Mouse (Mus musculus): Measurements from ENCODE around the gene D630045J12Rik. TPM values are rescaled to one million over a fixed set of nuclear protein-coding genes. Genes with fewer than 3 reads are reported as not detected.

Gene D630045J12Rik
- polyA plus RNA-seq, 1 experiment from 2014 or later = 14.3 TPM

DNA sequence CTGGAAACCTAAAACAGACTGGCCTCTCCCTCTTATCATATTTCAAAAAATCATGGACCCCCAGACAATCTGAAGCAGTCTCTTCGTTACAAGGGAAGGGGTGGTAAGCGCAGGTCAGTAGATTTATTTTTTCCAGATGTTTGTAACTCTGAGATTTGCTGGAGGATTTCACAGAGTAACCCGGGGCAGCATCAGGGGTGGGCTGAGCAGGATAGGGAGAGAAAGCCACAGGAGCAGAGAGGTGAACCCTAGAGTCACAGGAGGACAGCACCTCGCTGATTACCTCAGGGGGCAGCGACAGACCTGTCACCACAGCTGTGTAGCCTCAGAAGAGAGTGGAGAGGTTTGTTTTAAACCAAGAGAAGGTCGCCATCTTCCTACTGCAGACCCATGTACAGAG, 88.4 kb downstream of the D630045J12Rik start:
- H3K4me1 ChIP-seq = peaks cover 26% of the 10 kb centered on the region
- H3K9me3 ChIP-seq (replicated peaks) = no peaks in the 10 kb centered on the region
- H3K9ac ChIP-seq = no peak overlapping the region
- 69% methylated on average over 6 of the region's 6 CpGs for WGBS
- no peak overlapping the region for H3K4me2 ChIP-seq (replicated peaks)
- peaks cover 47% of the 10 kb centered on the region for H3K36me3 ChIP-seq
- no peak for ATAC-seq (ENCODE audit: low FRiP score)
- H3K27ac ChIP-seq = 0 out of 2 replicates have a peak overlapping the region, but pooled peaks have one; percentile 8
- H3K27me3 ChIP-seq = no peaks in the 10 kb centered on the region
- H3K4me3 ChIP-seq = no peak overlapping the region

DNA sequence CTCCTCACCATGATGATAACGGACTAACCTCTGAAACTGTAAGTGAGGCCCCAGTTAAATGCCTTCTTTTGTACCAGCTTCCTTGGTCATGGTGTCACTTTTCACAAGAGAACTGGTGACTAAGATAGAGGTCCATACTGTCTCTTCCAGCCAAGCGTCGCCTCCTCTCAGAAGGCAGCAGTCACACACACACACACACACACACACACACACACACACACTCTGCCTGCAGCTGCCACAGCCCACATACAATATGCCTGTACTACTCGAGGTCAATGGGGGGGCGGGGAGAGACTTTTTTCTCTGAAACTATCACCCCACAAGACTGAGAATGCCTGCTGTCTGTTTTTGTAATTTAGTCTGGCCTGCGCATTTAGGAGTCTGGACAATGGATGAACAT, 89.1 kb downstream of the D630045J12Rik start:
- Histone ChIP-seq H3K36me3 (peaks cover 42% of the 10 kb centered on the region), H3K27me3 (no peaks in the 10 kb centered on the region), H3K9me3 (replicated peaks) (no peaks in the 10 kb centered on the region), H3K27ac (no peak overlapping the region), H3K4me3 (no peak overlapping the region), H3K9ac (no peak overlapping the region), H3K4me2 (replicated peaks) (no peak overlapping the region), H3K4me1 (peaks cover 30% of the 10 kb centered on the region)
- 70% methylated on average over 6 of the region's 6 CpGs for WGBS
- no peak for ATAC-seq (ENCODE audit: low FRiP score)

DNA sequence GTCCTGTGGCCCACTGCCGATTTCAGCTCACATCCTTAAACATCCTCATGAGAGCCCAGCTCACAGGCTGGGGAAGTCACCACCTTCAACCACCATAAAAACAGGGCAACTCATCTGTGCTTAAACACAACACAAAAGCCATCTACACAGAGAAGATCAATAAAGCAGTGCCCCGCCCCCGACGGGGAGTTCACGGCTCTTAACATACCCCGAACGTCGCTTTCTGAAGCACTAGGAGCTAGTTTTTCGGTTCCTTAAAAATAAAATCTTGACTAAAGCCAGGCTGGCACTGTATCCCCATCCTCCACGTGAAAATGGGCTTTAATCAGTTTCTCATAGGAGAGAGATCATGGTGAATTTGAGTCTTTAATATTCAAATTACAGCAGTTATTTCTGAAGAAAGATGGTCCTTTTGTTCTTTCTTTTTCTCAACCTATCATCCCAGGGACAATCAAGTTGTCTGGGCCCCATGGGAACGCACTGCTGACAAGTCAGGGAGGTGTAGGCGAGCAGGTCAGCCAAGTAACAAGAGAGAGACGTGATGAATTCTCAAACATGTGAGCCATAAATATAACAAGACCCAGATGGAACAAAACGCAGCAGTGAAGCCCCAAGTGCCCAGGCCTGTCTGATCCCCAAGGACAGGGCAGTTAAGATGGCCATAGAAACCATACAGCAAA, 90.8 kb downstream of the D630045J12Rik start:
- Histone ChIP-seq H3K4me1 (peaks cover 40% of the 10 kb centered on the region), H3K27ac (0 out of 2 replicates have a peak overlapping the region, but pooled peaks have one; percentile 1), H3K9ac (no peak overlapping the region), H3K27me3 (no peaks in the 10 kb centered on the region), H3K4me2 (replicated peaks) (no peak overlapping the region), H3K36me3 (peaks cover 32% of the 10 kb centered on the region), H3K4me3 (no peak overlapping the region), H3K9me3 (replicated peaks) (no peaks in the 10 kb centered on the region)
- 38% methylated on average over 14 of the region's 14 CpGs for WGBS
- ATAC-seq (ENCODE audit: low FRiP score) = no peak

DNA sequence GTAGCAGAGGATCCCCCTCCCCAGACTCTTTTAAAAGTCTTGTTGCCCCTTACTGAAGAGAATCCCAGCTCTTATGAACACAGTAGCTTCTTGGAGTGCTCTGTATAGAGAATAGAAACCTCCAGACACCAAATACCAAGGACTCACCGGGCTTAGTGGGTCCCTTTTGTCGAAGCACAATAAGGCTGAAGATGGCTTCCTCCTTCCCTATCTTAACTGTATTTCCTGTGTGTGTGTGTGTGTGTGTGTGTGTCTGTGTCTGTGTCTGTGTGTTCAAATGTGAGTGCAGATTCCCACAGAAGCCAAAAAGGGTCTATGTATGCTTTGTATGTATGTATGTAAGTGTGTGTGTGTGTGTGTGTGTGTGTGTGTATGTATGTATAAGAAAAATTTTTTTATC, 93.3 kb downstream of the D630045J12Rik start:
- no peak overlapping the region for H3K4me3 ChIP-seq
- peaks cover 34% of the 10 kb centered on the region for H3K36me3 ChIP-seq
- no peak overlapping the region; the same call in 1 of the 2 replicates for H3K9ac ChIP-seq
- peak; percentile 18; the same call in 1 of the 2 replicates for ATAC-seq (ENCODE audit: low FRiP score)
- peak overlapping the region; percentile 66 for H3K27ac ChIP-seq
- H3K9me3 ChIP-seq (replicated peaks) = no peaks in the 10 kb centered on the region
- WGBS = 71% methylated on average over 2 of the region's 2 CpGs
- no peaks in the 10 kb centered on the region for H3K27me3 ChIP-seq
- H3K4me1 ChIP-seq = peaks cover 44% of the 10 kb centered on the region
- H3K4me2 ChIP-seq (replicated peaks) = no peak overlapping the region

DNA sequence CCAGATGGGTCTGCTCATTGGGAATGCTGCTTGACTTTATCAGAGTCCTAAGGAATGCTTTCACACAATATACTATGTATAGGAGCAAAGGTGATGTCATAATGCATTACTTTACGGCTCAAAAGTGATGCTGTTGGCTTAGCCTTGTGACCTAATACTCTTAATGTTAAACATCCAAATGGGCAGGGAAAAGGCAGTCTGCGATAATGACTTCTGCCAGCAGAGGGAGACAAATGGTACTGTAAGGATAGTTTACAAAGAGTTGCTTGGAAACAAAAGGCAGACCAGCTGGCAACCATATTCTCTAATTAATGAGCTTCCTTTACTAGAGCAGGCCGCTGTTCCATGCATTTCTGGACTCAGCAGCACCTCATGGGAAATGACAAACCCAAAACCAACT, 93.7 kb downstream of the D630045J12Rik start:
- Histone ChIP-seq H3K36me3 (peaks cover 35% of the 10 kb centered on the region), H3K27ac (peak overlapping the region; percentile 66), H3K27me3 (no peaks in the 10 kb centered on the region), H3K9me3 (replicated peaks) (no peaks in the 10 kb centered on the region), H3K4me2 (replicated peaks) (no peak overlapping the region), H3K4me3 (no peak overlapping the region), H3K9ac (no peak overlapping the region; the same call in 1 of the 2 replicates), H3K4me1 (peaks cover 43% of the 10 kb centered on the region)
- WGBS = 16% methylated on average over 3 of the region's 3 CpGs
- ATAC-seq (ENCODE audit: low FRiP score) = peak; percentile 66

DNA sequence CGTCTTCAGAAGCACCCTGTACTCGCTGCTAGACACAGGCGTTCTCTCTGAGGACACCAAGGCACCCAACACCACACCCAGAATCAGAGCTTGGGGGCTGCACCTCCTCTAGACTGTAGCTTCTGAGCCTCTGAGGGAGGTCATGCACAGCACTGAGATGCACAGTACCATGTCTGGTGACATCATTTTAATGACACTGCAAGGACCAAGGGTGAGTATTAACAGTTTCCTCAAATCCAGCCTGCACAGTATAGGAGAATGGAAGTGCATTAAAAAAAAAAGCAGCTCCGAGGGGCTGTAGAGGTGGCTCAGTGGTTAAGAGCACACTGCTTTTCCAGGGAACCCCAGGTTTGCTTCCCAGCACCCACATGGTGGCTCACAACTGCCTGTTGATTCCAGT, 94.2 kb downstream of the D630045J12Rik start:
- Histone ChIP-seq H3K9ac (no peak overlapping the region), H3K9me3 (replicated peaks) (no peaks in the 10 kb centered on the region), H3K36me3 (peaks cover 35% of the 10 kb centered on the region), H3K27me3 (no peaks in the 10 kb centered on the region), H3K4me1 (peaks cover 43% of the 10 kb centered on the region), H3K4me3 (no peak overlapping the region), H3K27ac (no peak overlapping the region), H3K4me2 (replicated peaks) (no peak overlapping the region)
- ATAC-seq (ENCODE audit: low FRiP score) = no peak
- WGBS = 84% methylated on average over 4 of the region's 4 CpGs

DNA sequence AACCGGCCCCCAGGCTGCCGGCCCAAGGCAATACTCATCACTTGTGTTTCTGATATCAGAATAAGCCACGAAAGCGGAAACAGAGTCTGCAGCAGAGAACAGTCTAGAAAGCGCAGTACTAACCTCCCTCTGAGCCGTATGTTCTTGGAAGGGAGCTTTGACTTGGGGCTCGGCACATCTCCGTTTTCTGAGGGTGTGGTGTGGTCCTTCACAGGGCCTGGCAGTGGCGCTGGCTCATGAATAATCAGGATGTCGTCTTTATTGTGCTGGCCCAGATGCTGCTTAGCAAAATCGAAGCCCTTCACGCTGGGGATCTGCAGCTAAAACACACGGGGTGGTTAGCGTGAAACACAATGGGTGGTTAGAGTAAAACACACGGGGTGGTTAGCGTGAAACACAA, 95.9 kb downstream of the D630045J12Rik start:
- H3K9me3 ChIP-seq (replicated peaks) = no peaks in the 10 kb centered on the region
- no peak overlapping the region for H3K4me2 ChIP-seq (replicated peaks)
- H3K9ac ChIP-seq = peak overlapping the region; percentile 38; the same call in 1 of the 2 replicates
- no peaks in the 10 kb centered on the region for H3K27me3 ChIP-seq
- peak overlapping the region; percentile 41; the same call in 1 of the 2 replicates for H3K27ac ChIP-seq
- ATAC-seq (ENCODE audit: low FRiP score) = no peak
- no peak overlapping the region for H3K4me3 ChIP-seq
- peaks cover 35% of the 10 kb centered on the region for H3K4me1 ChIP-seq
- 58% methylated on average over 16 of the region's 16 CpGs for WGBS
- H3K36me3 ChIP-seq = peaks cover 32% of the 10 kb centered on the region

DNA sequence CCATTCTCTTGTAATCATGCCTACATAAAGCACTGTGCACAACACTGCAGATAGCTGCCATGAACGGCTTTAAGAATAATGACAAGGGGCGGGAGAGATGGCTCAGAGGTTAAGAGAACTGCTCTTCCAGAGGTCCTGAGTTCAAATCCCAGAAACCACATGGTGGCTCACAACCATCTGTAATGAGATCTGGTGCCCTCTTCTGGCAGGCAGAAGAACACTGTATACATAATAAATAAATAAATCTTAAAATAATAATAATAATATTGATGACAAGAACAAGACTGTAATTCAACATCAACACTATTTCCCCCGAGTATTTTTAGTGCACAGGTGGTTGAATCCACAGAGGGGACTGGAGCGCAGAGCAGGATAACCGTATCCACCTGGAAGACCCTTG, 97.6 kb downstream of the D630045J12Rik start:
- Histone ChIP-seq H3K36me3 (peaks cover 35% of the 10 kb centered on the region), H3K4me1 (peaks cover 25% of the 10 kb centered on the region), H3K9me3 (replicated peaks) (no peaks in the 10 kb centered on the region), H3K27ac (no peak overlapping the region), H3K4me2 (replicated peaks) (no peak overlapping the region), H3K27me3 (no peaks in the 10 kb centered on the region), H3K4me3 (no peak overlapping the region), H3K9ac (no peak overlapping the region)
- WGBS = 93% methylated on average over 5 of the region's 5 CpGs
- ATAC-seq (ENCODE audit: low FRiP score) = no peak

DNA sequence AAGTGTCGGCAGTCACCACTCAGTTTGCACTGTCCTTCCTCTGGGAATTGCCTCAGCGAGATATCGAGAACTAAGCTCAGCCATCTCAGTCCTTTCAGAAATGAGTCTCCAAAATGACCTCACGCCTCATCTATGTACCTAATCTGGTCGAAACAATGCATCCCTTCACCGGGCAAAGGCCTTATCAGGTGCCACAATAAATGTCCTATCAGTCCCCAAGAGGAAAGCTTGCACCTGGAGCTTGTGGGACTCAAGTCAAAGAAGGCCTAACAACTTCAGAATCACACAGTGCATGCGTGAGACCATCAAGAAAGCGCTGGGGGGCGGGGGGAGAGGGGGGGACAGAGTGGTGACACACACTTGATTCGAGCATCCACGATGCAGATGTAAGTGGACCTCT, 101.5 kb downstream of the D630045J12Rik start:
- 89% methylated on average over 11 of the region's 11 CpGs for WGBS
- no peak overlapping the region for H3K4me2 ChIP-seq (replicated peaks)
- no peak overlapping the region for H3K27ac ChIP-seq
- H3K4me1 ChIP-seq = peaks cover 3% of the 10 kb centered on the region; the same call in 1 of the 2 replicates
- no peaks in the 10 kb centered on the region for H3K27me3 ChIP-seq
- peaks cover 56% of the 10 kb centered on the region for H3K36me3 ChIP-seq
- ATAC-seq (ENCODE audit: low FRiP score) = no peak
- no peak overlapping the region for H3K9ac ChIP-seq
- H3K4me3 ChIP-seq = no peak overlapping the region
- H3K9me3 ChIP-seq (replicated peaks) = no peaks in the 10 kb centered on the region

DNA sequence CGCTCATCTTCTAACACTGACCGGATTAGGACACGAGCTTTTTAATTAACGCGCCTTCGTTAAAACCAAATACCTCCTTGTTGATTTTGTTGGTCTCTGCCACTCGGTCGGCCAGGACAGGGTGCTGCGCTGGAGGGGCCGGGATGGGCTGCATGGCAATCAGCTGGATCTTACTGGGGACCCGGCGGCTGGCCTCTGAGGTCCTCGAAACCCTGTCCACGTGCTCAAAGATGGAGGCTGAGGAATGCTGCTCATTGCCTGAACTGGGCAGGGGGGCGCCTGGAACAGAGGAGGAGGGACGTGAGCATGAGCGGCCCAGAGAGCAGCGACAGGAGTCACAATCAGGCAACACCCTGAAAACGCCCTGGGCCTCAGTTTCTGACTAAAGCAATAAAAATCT, 104.3 kb downstream of the D630045J12Rik start:
- 89% methylated on average over 19 of the region's 19 CpGs for WGBS
- Histone ChIP-seq H3K27me3 (no peaks in the 10 kb centered on the region), H3K36me3 (peaks cover 57% of the 10 kb centered on the region), H3K4me1 (peaks cover 3% of the 10 kb centered on the region; the same call in 1 of the 2 replicates), H3K9ac (no peak overlapping the region), H3K27ac (no peak overlapping the region), H3K9me3 (replicated peaks) (no peaks in the 10 kb centered on the region), H3K4me3 (no peak overlapping the region), H3K4me2 (replicated peaks) (no peak overlapping the region)
- ATAC-seq (ENCODE audit: low FRiP score) = no peak

DNA sequence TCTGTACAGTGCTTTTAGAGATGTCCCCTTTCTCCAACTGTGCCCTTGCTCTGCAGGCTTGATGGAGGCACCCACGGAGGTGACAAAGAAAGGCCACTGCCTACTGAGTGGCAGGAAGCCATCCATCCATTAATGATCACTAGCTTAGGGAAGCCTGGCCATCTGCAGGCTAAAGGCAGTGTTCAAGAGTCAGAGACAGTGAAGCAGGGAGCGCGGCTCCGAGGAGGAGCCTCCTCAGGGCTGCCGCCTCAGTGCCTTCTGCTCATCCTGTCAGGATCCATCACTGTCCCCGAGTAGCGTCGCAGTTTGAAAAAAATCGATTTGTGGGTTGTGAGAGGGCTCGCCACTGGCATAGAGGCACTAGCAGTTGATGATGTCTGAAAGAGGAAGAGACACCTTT, 105.2 kb downstream of the D630045J12Rik start:
- Histone ChIP-seq H3K27me3 (no peaks in the 10 kb centered on the region), H3K4me2 (replicated peaks) (no peak overlapping the region), H3K9me3 (replicated peaks) (no peaks in the 10 kb centered on the region), H3K4me1 (peaks cover 3% of the 10 kb centered on the region; the same call in 1 of the 2 replicates), H3K4me3 (no peak overlapping the region), H3K9ac (no peak overlapping the region), H3K36me3 (peaks cover 60% of the 10 kb centered on the region), H3K27ac (no peak overlapping the region)
- WGBS = 88% methylated on average over 10 of the region's 10 CpGs
- ATAC-seq (ENCODE audit: low FRiP score) = no peak

DNA sequence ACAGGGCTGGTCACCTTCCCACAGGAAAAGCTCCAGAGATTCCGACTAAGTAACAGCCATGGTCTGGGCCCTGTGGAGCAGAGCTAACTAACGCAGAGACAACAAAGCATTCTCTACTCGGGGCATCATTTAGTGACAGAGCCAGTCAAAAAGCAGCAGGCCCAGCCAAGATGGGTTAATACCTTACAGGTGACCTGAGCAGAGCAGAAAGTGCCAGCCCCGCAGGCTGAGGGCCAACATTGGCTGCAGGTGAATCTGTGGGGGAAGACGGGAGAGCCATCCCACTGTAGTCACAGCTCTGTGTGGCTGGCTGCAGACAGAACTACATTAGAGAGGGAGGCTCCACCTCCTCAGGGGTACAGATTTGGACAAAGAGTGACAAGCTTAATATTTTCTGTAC, 106.5 kb downstream of the D630045J12Rik start:
- no peaks in the 10 kb centered on the region for H3K27me3 ChIP-seq
- ATAC-seq (ENCODE audit: low FRiP score) = no peak
- peaks cover 3% of the 10 kb centered on the region; the same call in 1 of the 2 replicates for H3K4me1 ChIP-seq
- H3K36me3 ChIP-seq = peaks cover 65% of the 10 kb centered on the region
- H3K9me3 ChIP-seq (replicated peaks) = no peaks in the 10 kb centered on the region
- H3K27ac ChIP-seq = 0 out of 2 replicates have a peak overlapping the region, but pooled peaks have one; percentile 35
- 83% methylated on average over 5 of the region's 5 CpGs for whole genome bisulfite sequencing
- H3K4me3 ChIP-seq = no peak overlapping the region
- no peak overlapping the region for H3K4me2 ChIP-seq (replicated peaks)
- no peak overlapping the region for H3K9ac ChIP-seq

Data from hindbrain, embryonic 12.5 days (tissue).